Mouse (Mus musculus): ENCODE measurements around the gene Rcbtb2.
"Not testable (repeated sequence)": the region's sequence is repeated elsewhere in the genome, so short reads cannot be mapped to it uniquely, and the experiment has no call there.

Gene Rcbtb2

DNA sequence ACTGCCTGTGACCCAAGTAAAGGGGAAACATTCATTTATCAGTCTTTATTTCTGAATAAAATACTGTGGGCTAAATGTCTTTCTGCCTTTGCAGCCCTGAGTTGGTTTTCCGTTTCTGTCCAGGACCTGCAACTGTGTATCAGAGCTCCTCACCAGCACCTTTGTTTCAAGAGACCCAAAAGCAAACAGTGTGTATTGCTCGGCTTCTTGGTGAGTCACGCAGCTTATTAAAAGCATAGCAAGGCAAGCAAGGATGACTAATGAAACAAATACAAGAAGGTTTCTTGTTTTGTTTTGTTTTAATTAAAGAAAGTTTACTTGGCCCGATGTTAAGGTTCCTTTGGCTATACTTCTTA lies at the start of gene Rcbtb2:
Gene Rcbtb2 (plus strand): TSS at position 115 of the 356 bp plus-strand sequence.
- DNase-seq (ENCODE audit: low spot score), result no peak

DNA sequence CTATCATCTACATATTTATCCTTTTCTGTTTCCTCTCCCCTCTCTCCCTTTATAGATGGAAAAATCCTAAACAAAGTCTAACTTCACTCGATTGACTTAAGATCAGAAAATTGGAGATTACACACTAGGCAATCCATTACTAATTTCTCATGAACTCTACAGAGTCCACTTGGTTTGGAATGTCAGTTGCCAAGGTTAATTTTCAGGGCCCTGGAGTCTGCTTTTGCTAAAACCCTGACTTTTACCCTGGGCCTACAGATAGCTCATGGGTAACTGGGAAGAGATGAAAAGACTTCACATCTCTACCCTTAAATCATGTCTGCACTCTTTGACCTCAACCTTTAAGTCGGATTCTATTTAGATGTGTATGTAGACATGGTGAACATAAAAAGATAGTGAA lies 39.3 kb upstream of the Rcbtb2 start:
- DNase-seq (ENCODE audit: low spot score), result no peak

DNA sequence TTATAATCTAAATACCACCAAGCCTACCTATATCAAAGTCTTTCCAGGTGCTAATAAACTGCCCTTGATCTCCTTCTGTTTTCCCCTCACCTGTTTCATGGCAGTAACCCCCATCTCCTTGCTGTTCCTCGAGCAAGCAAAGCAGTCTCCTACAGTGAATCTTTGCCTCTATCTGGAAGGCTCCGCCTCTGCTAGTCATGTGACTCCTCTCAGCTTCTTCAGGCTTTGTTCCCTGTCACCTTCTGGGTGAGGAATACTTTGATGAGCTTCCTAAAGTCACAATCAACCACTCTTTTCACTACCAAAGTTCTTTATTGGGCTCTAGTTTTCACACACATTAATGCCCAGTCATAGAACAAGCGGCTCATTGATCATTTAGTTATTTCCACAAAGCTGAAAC lies 36.4 kb upstream of the Rcbtb2 start:
- DNase-seq (ENCODE audit: low spot score), result no peak

GRCm38 (mm10) chr14:73087247-73087646 lies 35.6 kb upstream of the Rcbtb2 start:
- no peak for DNase-seq (ENCODE audit: low spot score)

DNA sequence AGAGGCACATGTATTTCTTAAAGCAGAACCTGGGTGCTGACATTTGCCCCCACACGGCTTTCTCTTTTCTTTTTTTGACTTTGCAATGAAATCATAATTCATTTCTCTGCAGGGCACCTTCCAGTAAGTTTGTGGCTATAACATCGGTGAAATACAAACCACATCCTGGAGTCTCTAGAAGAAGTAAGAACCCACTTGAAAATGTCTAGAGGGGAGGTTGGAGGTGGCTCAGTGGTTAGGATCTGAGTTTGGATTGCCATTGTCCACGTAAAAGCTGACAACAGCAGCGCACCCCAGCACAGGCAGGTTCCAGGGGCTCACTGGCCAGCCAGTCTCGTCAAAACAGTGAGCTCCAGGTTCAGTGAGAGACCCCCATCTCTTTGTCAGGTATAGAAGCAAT lies 35.1 kb upstream of the Rcbtb2 start:
- no peak for DNase-seq (ENCODE audit: low spot score)

DNA sequence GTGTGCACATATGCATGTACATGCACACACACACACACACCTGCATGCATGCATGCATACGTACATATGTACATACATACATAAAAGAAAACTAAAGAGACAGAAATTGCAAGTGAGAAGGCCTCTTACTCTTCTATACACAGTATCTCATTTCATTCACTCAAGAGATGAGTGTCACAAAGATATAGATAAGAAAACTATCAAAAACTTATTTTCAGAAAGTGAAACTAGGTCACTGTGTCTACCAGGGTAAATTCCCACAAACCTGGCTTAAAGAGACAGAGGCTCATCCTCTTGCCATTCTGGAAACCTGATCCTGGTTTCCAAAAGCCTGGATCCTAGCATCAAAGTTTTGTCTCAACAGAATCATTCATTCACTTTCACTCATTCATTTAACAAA lies 34.6 kb upstream of the Rcbtb2 start:
- no peak for DNase-seq (ENCODE audit: low spot score)

- DNase-seq (ENCODE audit: low spot score), result no peak
Measured at GRCm38 (mm10) chr14:73092871-73093270, 30.0 kb upstream of the Rcbtb2 start.

DNA sequence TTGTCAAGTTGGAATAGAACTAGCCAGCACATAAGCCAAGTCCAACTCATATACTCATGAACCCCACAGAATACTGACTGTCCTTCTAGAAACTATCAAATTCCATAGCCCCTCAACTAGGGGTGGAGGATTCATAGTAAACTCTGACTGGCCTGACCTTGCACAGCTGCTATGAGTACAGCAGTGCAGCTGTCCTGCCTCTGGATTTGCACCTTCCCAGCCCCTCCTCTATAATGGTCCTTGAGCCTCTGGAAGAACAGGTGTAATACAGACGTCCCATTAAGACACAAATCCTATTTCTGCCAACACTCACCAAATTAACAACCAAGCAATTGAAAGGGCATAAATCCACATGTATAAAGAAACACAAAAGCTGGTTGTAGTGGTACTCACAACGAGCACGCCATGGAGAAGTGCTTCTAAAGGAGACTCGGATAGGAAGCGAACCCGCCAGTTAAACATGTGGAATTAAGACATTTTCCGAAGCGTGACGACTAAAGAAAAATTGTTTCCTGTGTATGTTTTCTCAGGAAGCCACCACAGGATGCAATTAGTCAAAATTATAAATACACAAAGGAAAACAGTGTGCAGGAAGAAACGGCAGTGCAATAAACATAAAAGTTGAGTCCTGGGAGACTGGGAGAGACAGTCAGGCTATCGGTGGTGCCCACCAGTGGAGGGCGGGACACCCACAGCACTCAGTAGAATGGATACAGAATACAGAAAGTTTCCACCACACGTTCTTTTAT lies 27.9 kb upstream of the Rcbtb2 start:
- no peak for DNase-seq (ENCODE audit: low spot score)

GRCm38 (mm10) chr14:73098677-73099387 lies 24.0 kb upstream of the Rcbtb2 start:
- DNase-seq (ENCODE audit: low spot score), result no peak

DNA sequence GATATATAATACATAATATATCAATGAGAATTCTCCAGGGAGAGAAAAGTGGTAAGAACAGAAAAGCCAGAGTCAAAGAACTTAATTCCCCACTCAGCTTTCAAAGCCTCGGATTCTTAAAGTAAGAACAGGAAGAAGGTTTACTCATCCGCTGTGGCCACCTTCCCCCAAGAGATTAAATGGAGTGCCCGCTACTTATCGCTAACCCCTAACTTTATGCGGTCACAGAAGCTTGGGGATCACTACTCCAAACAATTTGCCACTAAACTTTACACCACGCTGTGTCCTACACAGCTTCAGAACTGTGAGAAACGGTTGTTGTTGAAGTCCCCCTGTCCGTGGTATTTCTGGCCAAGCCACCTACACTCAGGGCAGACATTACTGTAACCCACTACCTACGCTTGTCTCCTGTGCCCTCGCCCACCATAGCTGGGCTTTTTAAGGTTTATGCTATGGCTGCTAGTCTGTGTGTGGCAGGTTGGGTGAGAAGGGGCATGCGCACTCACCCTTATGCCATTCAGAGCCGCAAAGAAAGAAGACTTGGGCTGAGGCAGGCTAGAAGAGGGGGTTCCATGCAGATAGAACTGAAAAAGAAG lies 20.5 kb upstream of the Rcbtb2 start:
- no peak for DNase-seq (ENCODE audit: low spot score)

DNA sequence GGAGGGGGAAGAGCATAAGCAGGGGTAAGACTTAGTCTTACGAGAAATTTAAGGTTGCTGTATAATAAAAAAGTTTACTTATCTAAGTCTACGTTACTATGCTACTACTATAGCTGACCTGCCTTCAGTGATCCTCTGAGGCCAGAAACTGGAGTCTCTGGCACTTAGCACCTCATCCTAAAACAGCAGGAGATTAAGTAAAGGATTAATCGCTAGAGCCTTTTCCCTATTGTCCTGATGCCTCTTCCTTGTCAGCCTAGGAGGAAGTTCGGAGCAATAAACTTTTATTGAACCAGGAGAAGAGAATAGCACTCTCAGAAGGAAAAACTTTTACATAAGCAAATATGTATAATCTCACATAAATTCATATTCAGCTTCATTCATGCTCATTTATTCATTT lies 19.9 kb upstream of the Rcbtb2 start:
- DNase-seq (ENCODE audit: low spot score), result not testable (repeated sequence)

- no peak for DNase-seq (ENCODE audit: low spot score)
Measured at GRCm38 (mm10) chr14:73104913-73105312, 17.9 kb upstream of the Rcbtb2 start.

GRCm38 (mm10) chr14:73105407-73106185 lies 17.2 kb upstream of the Rcbtb2 start:
- no peak for DNase-seq (ENCODE audit: low spot score)

DNA sequence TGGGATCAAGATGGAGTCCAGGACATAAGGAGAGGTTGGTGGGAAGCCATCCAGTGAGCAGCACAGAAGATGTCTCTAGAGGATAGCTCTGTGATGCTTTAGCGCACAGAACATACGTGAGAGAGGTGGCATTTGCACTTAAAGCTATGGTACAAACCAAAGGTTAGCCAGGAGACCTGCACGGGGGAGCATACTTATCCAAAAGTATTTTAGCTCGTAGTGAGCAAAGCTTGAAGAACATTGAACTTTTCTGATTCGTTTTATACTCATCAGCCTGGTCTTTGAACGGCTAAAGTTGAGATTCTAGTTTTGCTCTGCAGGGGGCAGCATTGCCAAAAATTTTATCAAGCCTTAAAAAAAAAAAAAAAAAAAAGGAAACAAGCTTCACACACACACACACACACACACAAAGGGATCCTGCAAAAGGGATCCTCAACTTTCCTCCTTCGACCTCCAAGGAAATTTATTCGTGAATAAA lies 16.6 kb upstream of the Rcbtb2 start:
- DNase-seq (ENCODE audit: low spot score), result no peak

DNA sequence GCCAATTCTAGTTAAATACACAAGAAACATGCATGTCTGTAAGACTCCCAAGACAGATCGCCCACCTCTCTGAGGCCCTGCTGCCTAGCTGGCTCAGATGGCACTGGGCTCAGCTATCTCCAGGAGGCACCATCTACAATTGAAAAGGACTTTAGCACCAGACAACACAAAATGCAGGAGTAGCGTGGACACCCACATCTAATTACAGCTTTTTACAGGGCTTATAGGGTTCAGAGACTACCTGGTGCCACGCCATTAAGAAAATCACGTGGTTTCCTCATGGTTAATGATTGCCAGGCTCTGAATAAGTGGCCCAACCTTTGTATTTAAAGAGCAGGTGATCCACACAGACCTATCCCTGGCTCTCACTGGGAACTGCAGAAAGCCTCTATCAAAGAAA lies 15.9 kb upstream of the Rcbtb2 start:
- no peak for DNase-seq (ENCODE audit: low spot score)

- no peak for DNase-seq (ENCODE audit: low spot score)
Measured at GRCm38 (mm10) chr14:73107371-73107770, 15.5 kb upstream of the Rcbtb2 start.

DNA sequence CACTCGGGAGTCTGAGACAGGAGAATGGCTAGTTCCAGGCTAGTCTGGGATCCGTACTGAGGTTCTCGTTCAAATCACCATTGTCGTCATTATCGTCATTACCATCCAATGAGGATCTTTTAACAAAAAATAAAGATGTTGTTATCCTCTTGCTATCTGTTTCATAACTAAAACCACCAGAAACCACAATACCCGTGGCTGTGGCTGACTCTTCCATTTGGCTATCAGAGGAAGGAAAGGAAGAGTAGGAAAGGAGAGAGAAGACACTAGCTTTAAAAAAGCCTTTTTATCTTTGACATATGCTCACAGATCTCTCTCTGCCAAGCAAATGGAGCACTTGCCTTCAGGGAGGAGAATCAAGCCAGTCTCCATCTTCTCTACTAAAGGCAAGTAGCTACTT lies 14.9 kb upstream of the Rcbtb2 start:
- DNase-seq (ENCODE audit: low spot score), result no peak

DNA sequence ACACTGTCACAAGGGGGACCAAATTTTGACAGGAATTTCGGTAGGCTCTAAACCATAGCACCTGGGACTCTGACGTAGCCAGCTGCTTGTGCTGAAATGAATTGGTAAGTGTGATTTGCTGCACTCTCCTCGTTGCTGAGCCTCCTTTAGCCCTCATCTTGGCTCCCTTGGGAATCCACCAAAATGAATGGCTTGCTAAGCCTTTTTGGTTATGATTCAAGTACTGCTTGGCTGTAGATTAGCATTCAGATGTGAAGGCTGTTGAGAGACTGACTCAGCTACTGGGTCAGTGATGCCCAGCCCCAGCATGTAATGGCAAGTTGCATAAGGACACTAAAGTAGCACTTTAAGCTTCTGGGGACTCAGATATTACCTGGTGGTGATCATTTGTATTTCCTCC lies 12.2 kb upstream of the Rcbtb2 start:
- DNase-seq (ENCODE audit: low spot score), result no peak

GRCm38 (mm10) chr14:73111091-73111490 lies 11.7 kb upstream of the Rcbtb2 start:
- DNase-seq (ENCODE audit: low spot score), result no peak

DNA sequence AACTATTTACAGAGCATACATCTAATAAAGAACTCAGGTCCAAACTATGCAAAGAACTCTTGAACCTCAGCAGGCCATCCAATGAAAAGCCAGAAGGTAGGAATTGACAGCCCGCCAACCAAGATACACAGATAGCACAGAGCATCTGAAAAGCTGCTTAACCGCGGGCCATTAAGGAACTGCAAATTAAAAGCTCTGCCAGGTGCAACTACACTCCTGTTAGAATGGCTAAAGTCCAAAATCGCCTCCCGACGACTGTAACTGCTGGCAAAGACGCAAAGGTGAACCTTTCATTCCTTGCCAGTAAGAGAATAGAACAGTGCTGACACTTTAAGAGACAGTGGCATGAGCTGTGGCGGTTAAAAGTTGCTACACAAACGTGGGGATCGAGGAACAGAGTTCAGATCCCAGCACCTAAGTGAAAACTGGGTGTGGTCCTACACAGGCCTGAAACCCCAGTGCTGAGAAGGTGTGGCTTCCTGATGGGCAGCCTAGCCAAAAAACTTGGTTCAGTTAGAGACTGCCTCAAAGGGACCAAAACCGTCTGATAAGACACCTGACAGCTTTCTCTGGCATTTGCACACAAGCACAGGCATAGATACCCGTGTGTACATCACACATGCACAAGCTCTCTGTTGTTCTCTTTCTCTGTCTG lies 10.5 kb upstream of the Rcbtb2 start:
- DNase-seq (ENCODE audit: low spot score), result no peak

- not testable (repeated sequence) for DNase-seq (ENCODE audit: low spot score)
Measured at GRCm38 (mm10) chr14:73114952-73115351, 7.9 kb upstream of the Rcbtb2 start.

DNA sequence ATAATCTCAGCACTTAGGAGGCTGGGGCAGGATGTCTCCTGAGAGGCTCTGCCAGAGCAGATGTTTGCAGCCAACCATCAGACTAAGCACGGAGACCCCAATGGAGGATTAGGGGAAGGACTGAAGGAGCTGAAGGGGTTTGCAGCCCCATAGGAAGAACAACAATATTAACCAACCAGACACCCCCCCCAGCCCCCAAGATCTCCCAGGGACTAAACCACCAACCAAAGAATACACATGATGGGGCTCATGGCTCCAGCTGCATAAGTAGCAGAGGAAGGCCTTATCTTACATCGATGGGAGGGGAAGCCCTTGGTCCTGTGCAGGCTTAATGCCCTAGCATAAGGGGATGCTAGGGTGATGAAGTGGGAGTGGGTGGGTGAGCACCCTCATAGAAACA lies 6.5 kb upstream of the Rcbtb2 start:
- DNase-seq (ENCODE audit: low spot score), result no peak
